Mouse (Mus musculus) ES-Bruce4 (cell line): Measurements from ENCODE around the gene Cth. TPM values are rescaled to one million over a fixed set of nuclear protein-coding genes. Genes with fewer than 3 reads are reported as not detected.

Source experiments
- H3K27ac ChIP-seq: 2 replicates; pipeline ENCODE4 v1.5.1; 2012; ENCODE audit warnings: low read length, inconsistent platforms; ENCODE audit not compliant: insufficient read depth
- H3K27me3 ChIP-seq: 2 replicates; pipeline ENCODE4 v1.6.1; 2012; ENCODE audit warnings: mild to moderate bottlenecking, low read length, inconsistent platforms; ENCODE audit not compliant: control insufficient read depth, poor library complexity, insufficient read depth, severe bottlenecking
- H3K36me3 ChIP-seq: 2 replicates; pipeline ENCODE4 v1.6.1; 2012; ENCODE audit warnings: inconsistent platforms, mild to moderate bottlenecking, low read length, moderate library complexity; ENCODE audit not compliant: control insufficient read depth, poor library complexity, insufficient read depth, severe bottlenecking
- H3K4me1 ChIP-seq: one replicate; pipeline ENCODE4 v1.8.1; 2011; ENCODE audit warnings: low read length; ENCODE audit not compliant: control insufficient read depth, insufficient read depth
- H3K4me3 ChIP-seq: 2 replicates; pipeline ENCODE4 v1.5.1; 2011; ENCODE audit warnings: low read depth, mild to moderate bottlenecking, low read length
- H3K9ac ChIP-seq: 2 replicates; pipeline ENCODE4 v1.6.1; 2012; ENCODE audit warnings: low read depth, mild to moderate bottlenecking, inconsistent platforms; ENCODE audit not compliant: poor library complexity, severe bottlenecking
- H3K9me3 ChIP-seq: replicated peaks from 2 replicates; pipeline ENCODE4 v1.6.1; 2012; ENCODE audit warnings: mild to moderate bottlenecking, low read length, inconsistent platforms; ENCODE audit not compliant: control insufficient read depth, poor library complexity, insufficient read depth, severe bottlenecking
- CTCF ChIP-seq: IDR thresholded peaks from one replicate; pipeline ENCODE4 v1.8.1; 2011; ENCODE audit warnings: low read depth, low read length
- EP300 ChIP-seq: IDR thresholded peaks from 2 replicates; pipeline ENCODE4 v1.6.1; 2011; ENCODE audit warnings: low read depth, low read length; ENCODE audit not compliant: insufficient read depth
- POLR2A ChIP-seq: IDR thresholded peaks from one replicate; pipeline ENCODE4 v1.8.1; 2011; ENCODE audit warnings: low read length; ENCODE audit not compliant: insufficient read depth
- polyA plus RNA-seq: library from polyadenylated mRNA; stranded (reverse); fragments of >200 nt; gene quantifications from 2 replicates; pipeline ENCODE4 v1.2.4, GENCODE M21; 2011; ENCODE audit warnings: low read depth; ENCODE audit not compliant: missing spikeins, insufficient read depth, insufficient read length

The Cth gene
- polyA plus RNA-seq, 1 experiment, result 52.8 TPM

GRCm38 (mm10) chr3:157866251-157866650 lies 58.6 kb downstream of the Cth start:
- H3K27ac ChIP-seq, result no peak overlapping the region
- no peak overlapping the region for H3K4me3 ChIP-seq
- H3K9me3 ChIP-seq, result no peaks in the 10 kb centered on the region
- H3K36me3 ChIP-seq, result no peaks in the 10 kb centered on the region
- no peaks in the 10 kb centered on the region for H3K27me3 ChIP-seq
- H3K9ac ChIP-seq, result no peak overlapping the region
- TF ChIP-seq CTCF (no peak), POLR2A (no peak), EP300 (no peak)
- no peaks in the 10 kb centered on the region for H3K4me1 ChIP-seq

- no peaks in the 10 kb centered on the region for H3K4me1 ChIP-seq
- TF ChIP-seq EP300 (no peak), POLR2A (no peak), CTCF (no peak)
- no peaks in the 10 kb centered on the region for H3K9me3 ChIP-seq
- no peak overlapping the region for H3K27ac ChIP-seq
- H3K9ac ChIP-seq, result no peak overlapping the region
- H3K36me3 ChIP-seq, result no peaks in the 10 kb centered on the region
- H3K4me3 ChIP-seq, result no peak overlapping the region
- H3K27me3 ChIP-seq, result no peaks in the 10 kb centered on the region
Measured at GRCm38 (mm10) chr3:157865848-157866247, 59.0 kb downstream of the Cth start.

- Histone ChIP-seq H3K9ac (no peak overlapping the region), H3K9me3 (no peaks in the 10 kb centered on the region), H3K4me3 (no peak overlapping the region), H3K27ac (no peak overlapping the region), H3K27me3 (no peaks in the 10 kb centered on the region), H3K4me1 (no peaks in the 10 kb centered on the region), H3K36me3 (no peaks in the 10 kb centered on the region)
- TF ChIP-seq CTCF, result no peak
- TF ChIP-seq EP300, result no peak
- TF ChIP-seq POLR2A, result no peak
Measured at GRCm38 (mm10) chr3:157865431-157865830, 59.4 kb downstream of the Cth start.

GRCm38 (mm10) chr3:157852806-157853205 lies 72.1 kb downstream of the Cth start:
- Histone ChIP-seq H3K36me3 (no peaks in the 10 kb centered on the region), H3K4me3 (no peak overlapping the region), H3K9me3 (no peaks in the 10 kb centered on the region), H3K9ac (no peak overlapping the region), H3K4me1 (no peaks in the 10 kb centered on the region), H3K27ac (no peak overlapping the region), H3K27me3 (no peaks in the 10 kb centered on the region)
- TF ChIP-seq POLR2A (no peak), EP300 (no peak), CTCF (no peak)

GRCm38 (mm10) chr3:157848503-157848902 lies 76.4 kb downstream of the Cth start:
- Histone ChIP-seq H3K4me3 (no peak overlapping the region), H3K4me1 (no peaks in the 10 kb centered on the region), H3K9me3 (no peaks in the 10 kb centered on the region), H3K27ac (no peak overlapping the region), H3K27me3 (no peaks in the 10 kb centered on the region), H3K36me3 (no peaks in the 10 kb centered on the region), H3K9ac (no peak overlapping the region)
- TF ChIP-seq CTCF, result no peak
- no peak for TF ChIP-seq POLR2A
- TF ChIP-seq EP300, result no peak

GRCm38 (mm10) chr3:157847338-157848284 lies 77.3 kb downstream of the Cth start:
- H3K4me1 ChIP-seq, result no peaks in the 10 kb centered on the region
- H3K36me3 ChIP-seq, result no peaks in the 10 kb centered on the region
- H3K9ac ChIP-seq, result no peak overlapping the region
- TF ChIP-seq CTCF (no peak), EP300 (no peak), POLR2A (no peak)
- no peak overlapping the region for H3K4me3 ChIP-seq
- H3K9me3 ChIP-seq, result no peaks in the 10 kb centered on the region
- H3K27me3 ChIP-seq, result no peaks in the 10 kb centered on the region
- H3K27ac ChIP-seq, result no peak overlapping the region

Other genes starting within 250 kb of the Cth start
- gene Ankrd13c, start 22.2 kb upstream of the Cth start, polyA plus RNA-seq, result 71.7 and 77.1 TPM in 2 replicates
- gene Srsf11, start 111.6 kb upstream of the Cth start, polyA plus RNA-seq, result 342 and 346 TPM in 2 replicates
- 92.2 and 106 TPM in 2 replicates for gene Lrrc40, start 111.6 kb upstream of the Cth start, polyA plus RNA-seq